ENCODE assay signal across 10 mouse cellular contexts in genomic region chr19:59261604-59262003, GRCm38 (mm10). TPM values are rescaled to one million over a fixed set of nuclear protein-coding genes. Genes with fewer than 3 reads are reported as not detected.
DNase-seq lines count a peak whose midpoint lies in the region; ATAC-seq and TF ChIP-seq lines count a peak whose summit lies in the region.
"Had no signal": no experiment of that assay in that cellular context is flagged by ENCODE, and none has a peak within 500 bp of the region (broad histone marks: within the 10 kb centered on the region; RNA-seq: fewer than 3 reads in every experiment).

No protein-coding gene starts in this region.

- no peak; the same call in 1 of the 2 replicates for TF ChIP-seq EP300 in liver, embryonic 14.5 days (IDR thresholded peaks at IDR 0.05; ENCODE audit: low read depth)

- peak overlapping the region; percentile 74; the same call in 1 of the 2 replicates for H3K4me2 ChIP-seq in lung, embryonic 15.5 days
- peak overlapping the region; percentile 56 for H3K4me2 ChIP-seq in liver, embryonic 14.5 days (ENCODE audit: low read depth)
- peak overlapping the region; percentile 65 for H3K4me2 ChIP-seq in stomach, embryonic 16.5 days (ENCODE audit: low read depth, low read length)

- 31% methylated on average over 7 of the region's 7 CpGs for WGBS in lung, embryonic 15.5 days
- WGBS in liver, embryonic 14.5 days (ENCODE audit: insufficient replicate concordance) = 4% methylated on average over 7 of the region's 7 CpGs
- WGBS in stomach, embryonic 16.5 days = 46% methylated on average over 7 of the region's 7 CpGs

- no peak overlapping the region for H3K9ac ChIP-seq in lung, embryonic 15.5 days
- H3K9ac ChIP-seq in liver, embryonic 14.5 days (replicated peaks) = no peak overlapping the region
- H3K9ac ChIP-seq in stomach, embryonic 16.5 days (ENCODE audit: low read length) = no peak overlapping the region

- no peak for ATAC-seq in lung, embryonic 15.5 days (ENCODE audit: borderline replicate concordance, extremely low read depth, low FRiP score, low TSS enrichment)
- ATAC-seq in granulocyte monocyte progenitor cell, adult 5-6 weeks (replicated peaks; ENCODE audit: poor library complexity, severe bottlenecking) = peak; percentile 10; the same call in 1 of the 2 replicates
- peak; percentile 47; the same call in 1 of the 2 replicates for ATAC-seq in liver, embryonic 14.5 days (ENCODE audit: insufficient read depth)
- ATAC-seq in stomach, embryonic 16.5 days (ENCODE audit: insufficient read depth, low FRiP score) = no peak
- ATAC-seq in monocyte, adult 5-6 weeks (replicated peaks; ENCODE audit: insufficient number of reproducible peaks, low FRiP score, low TSS enrichment, poor library complexity, severe bottlenecking) = no peak
- no peak for ATAC-seq in CD4-positive, CD25-positive, alpha-beta regulatory T cell, adult 4 months
- ATAC-seq: inflammation-experienced regulatory T-cells, adult 6 months had no signal

- TF ChIP-seq CTCF in liver, embryonic 14.5 days (IDR thresholded peaks at IDR 0.05; ENCODE audit: low read depth) = no peak

- H3K9me3 ChIP-seq in lung, embryonic 15.5 days = no peaks in the 10 kb centered on the region
- H3K9me3 ChIP-seq in liver, embryonic 14.5 days (ENCODE audit: control insufficient read depth, low read length) = no peaks in the 10 kb centered on the region
- peaks cover 6% of the 10 kb centered on the region; the same call in 1 of the 2 replicates for H3K9me3 ChIP-seq in stomach, embryonic 16.5 days (replicated peaks; ENCODE audit: control insufficient read depth, low read length)

- peak overlapping the region; percentile 38; the same call in 1 of the 2 replicates for H3K4me3 ChIP-seq in lung, embryonic 15.5 days
- H3K4me3 ChIP-seq in liver, embryonic 14.5 days (ENCODE audit: insufficient read depth in 1 of 2, low read depth in 2 of 2, low read length in 2 of 2) = peak overlapping the region; percentile 0 to 34; a peak in 1 of 4 replicates
- H3K4me3 ChIP-seq in stomach, embryonic 16.5 days (replicated peaks; ENCODE audit: low read length) = peak overlapping the region; percentile 47; the same call in 1 of the 2 replicates

- H3K27me3 ChIP-seq in lung, embryonic 15.5 days = peaks cover 28% of the 10 kb centered on the region
- peaks cover 9% of the 10 kb centered on the region for H3K27me3 ChIP-seq in liver, embryonic 14.5 days (ENCODE audit: control insufficient read depth, insufficient read depth, low read length)
- peaks cover 3% of the 10 kb centered on the region; the same call in 1 of the 2 replicates for H3K27me3 ChIP-seq in stomach, embryonic 16.5 days (ENCODE audit: control insufficient read depth, insufficient read depth, low read length)

- H3K4me1 ChIP-seq in lung, embryonic 15.5 days = peaks cover 11% of the 10 kb centered on the region; the same call in 1 of the 2 replicates
- peaks cover 0 to 8% of the 10 kb centered on the region in 2 experiments; a peak in 1 of 4 replicates for H3K4me1 ChIP-seq in liver, embryonic 14.5 days (replicated peaks; ENCODE audit: control insufficient read depth in 2 of 2, insufficient read depth in 2 of 2, low read length in 1 of 2)
- H3K4me1 ChIP-seq in stomach, embryonic 16.5 days (ENCODE audit: control insufficient read depth, insufficient read depth, low read length) = no peaks in the 10 kb centered on the region

- no peaks in the 10 kb centered on the region for H3K36me3 ChIP-seq in lung, embryonic 15.5 days
- no peaks in the 10 kb centered on the region for H3K36me3 ChIP-seq in liver, embryonic 14.5 days (replicated peaks; ENCODE audit: control insufficient read depth, insufficient read depth, low read depth)
- H3K36me3 ChIP-seq in stomach, embryonic 16.5 days (ENCODE audit: control insufficient read depth, insufficient read depth, low read length) = no peaks in the 10 kb centered on the region

- H3K27ac ChIP-seq in lung, embryonic 15.5 days = no peak overlapping the region
- no peak overlapping the region for H3K27ac ChIP-seq in liver, embryonic 14.5 days
- H3K27ac ChIP-seq in stomach, embryonic 16.5 days (ENCODE audit: low read length) = no peak overlapping the region

- no peak for DNase-seq in lung, postnatal 10 days
- peak in 2 of 3 experiments; percentile 10 to 12 for DNase-seq in liver, embryonic 14.5 days (ENCODE audit: low read depth in 3 of 3, low spot score in 3 of 3)
- no peak for DNase-seq in layer of hippocampus, postnatal 14 days (ENCODE audit: low spot score in 2 of 2)
- DNase-seq: cerebellum, postnatal 25 days had no signal

RNA-seq across cellular contexts. Expression of gene Slc18a2, which starts 0.9 kb away (rescaled TPM):
- 5.5 and 6.0 TPM in 2 replicates for polyA plus RNA-seq in lung, embryonic 15.5 days (2015; fragmentation: Nextera tagmentation; extraction: Ambion mirVana)
- 8.7 and 9.6 TPM in 2 replicates for total RNA-seq in granulocyte monocyte progenitor cell, adult 5-6 weeks (2014; fragmentation: Nextera tagmentation)
- total RNA-seq in granulocyte monocyte progenitor cell, adult 5-6 weeks (2017) = 3.7 TPM in 2 replicates
- polyA plus RNA-seq in liver, embryonic 14.5 days (2012; rRNA removed) = 0.55 and 0.75 TPM in 2 replicates
- polyA plus RNA-seq in liver, embryonic 14.5 days (2014; fragmentation: Nextera tagmentation; extraction: Ambion mirVana) = 2.1 and 2.4 TPM in 2 replicates
- polyA plus RNA-seq in stomach, embryonic 16.5 days (2015; fragmentation: Nextera tagmentation; extraction: Ambion mirVana) = 12.2 and 13.5 TPM in 2 replicates
- 1 to 10 TPM; 4.1 to 4.7 TPM for total RNA-seq in layer of hippocampus, postnatal 14 days (2021)
- total RNA-seq in monocyte, adult 5-6 weeks (2017) = 5.2 to 7.2 TPM (median 6.7 TPM) in 3 replicates
- 10 to 100 TPM; 21.1 to 28.6 TPM for polyA plus RNA-seq in CD4-positive, CD25-positive, alpha-beta regulatory T cell, adult 4 months (2017; shearing (Covaris generic))

RNA-seq across cellular contexts. Expression of gene Kcnk18, which starts 42.6 kb away (rescaled TPM):
- polyA plus RNA-seq in lung, embryonic 15.5 days (2015; fragmentation: Nextera tagmentation; extraction: Ambion mirVana) = not detected in 2 replicates
- not detected in 2 replicates for total RNA-seq in granulocyte monocyte progenitor cell, adult 5-6 weeks (2014; fragmentation: Nextera tagmentation)
- not detected in 2 replicates for total RNA-seq in granulocyte monocyte progenitor cell, adult 5-6 weeks (2017)
- not detected in 2 replicates for polyA plus RNA-seq in liver, embryonic 14.5 days (2012; rRNA removed)
- not detected in 2 replicates for polyA plus RNA-seq in liver, embryonic 14.5 days (2014; fragmentation: Nextera tagmentation; extraction: Ambion mirVana)
- polyA plus RNA-seq in stomach, embryonic 16.5 days (2015; fragmentation: Nextera tagmentation; extraction: Ambion mirVana) = not detected in 2 replicates
- total RNA-seq in layer of hippocampus, postnatal 14 days (2021) = not detected
- total RNA-seq in monocyte, adult 5-6 weeks (2017) = not detected in 3 replicates
- not detected for polyA plus RNA-seq in CD4-positive, CD25-positive, alpha-beta regulatory T cell, adult 4 months (2017; shearing (Covaris generic))
- polyA plus RNA-seq: inflammation-experienced regulatory T-cells, adult 6 months had no signal

Comparison
In these comparisons a context has a peak if more than half of its experiments do, and no peak if none do; other contexts are left out.
1. ATAC-seq: peak in granulocyte monocyte progenitor cell, adult 5-6 weeks (single experiment) and liver, embryonic 14.5 days (single experiment); none in lung, embryonic 15.5 days (single experiment), stomach, embryonic 16.5 days (single experiment), monocyte, adult 5-6 weeks (single experiment) and CD4-positive, CD25-positive, alpha-beta regulatory T cell, adult 4 months (single experiment).
2. DNase-seq: peak in liver, embryonic 14.5 days (2 of 3); none in lung, postnatal 10 days (single experiment) and layer of hippocampus, postnatal 14 days (0 of 2).
3. Peak in every context shown above with its lines, with median percentiles within 50 percentile points of each other: H3K4me2 ChIP-seq and H3K4me3 ChIP-seq.